Mouse (Mus musculus) brain, embryonic 14.5 days (tissue): ENCODE measurements around the gene Ccng2. TPM values are rescaled to one million over a fixed set of nuclear protein-coding genes. Genes with fewer than 3 reads are reported as not detected.

Source experiments
- DNase-seq: peaks from one replicate; pipeline ENCODE4 v3.0.0-alpha.2; 2011; ENCODE audit warnings: low read depth
- CTCF ChIP-seq: fragments of 200-500 bp; IDR thresholded peaks from 2 replicates; pipeline ENCODE4 v1.5.1; 2012; ENCODE audit warnings: inconsistent platforms, mild to moderate bottlenecking, moderate library complexity, borderline replicate concordance; ENCODE audit not compliant: insufficient read depth, insufficient read length; ENCODE audit errors: extremely low read depth
- POLR2A ChIP-seq: fragments of 200-500 bp; IDR thresholded peaks from 2 replicates; pipeline ENCODE4 v1.6.1; 2012; ENCODE audit warnings: mild to moderate bottlenecking, inconsistent platforms, borderline replicate concordance; ENCODE audit not compliant: poor library complexity, insufficient read depth, insufficient read length, severe bottlenecking; ENCODE audit errors: extremely low read depth
- polyA plus RNA-seq: library from polyadenylated mRNA; depleted of rRNA; stranded (reverse); fragments of >200 nt; gene quantifications from 2 replicates; pipeline ENCODE4 v1.2.3, GENCODE M21; 2012; rRNA removed

Gene Ccng2
- polyA plus RNA-seq, 1 experiment: 83.1 TPM

GRCm38 (mm10) chr5:93305126-93305830 lies 38.2 kb downstream of the Ccng2 start:
- DNase-seq: no peak

GRCm38 (mm10) chr5:93308909-93309308 lies 41.9 kb downstream of the Ccng2 start:
- no peak for DNase-seq
- TF ChIP-seq CTCF (no peak), POLR2A (no peak)

More at GRCm38 (mm10) chr5:93305126-93305830, 38.2 kb downstream of the Ccng2 start:
- TF ChIP-seq CTCF (no peak), POLR2A (no peak)

- DNase-seq: peak; percentile 12
- no peak for TF ChIP-seq POLR2A
These were observed 56.4 kb downstream of the Ccng2 start for GRCm38 (mm10) chr5:93323320-93324001.

Other genes starting within 250 kb of the Ccng2 start
- gene Sowahb, start 222.2 kb upstream of the Ccng2 start, polyA plus RNA-seq: 0.05 and 0.07 TPM in 2 replicates
- 111 and 133 TPM in 2 replicates for gene Sept11, start 173.8 kb upstream of the Ccng2 start, polyA plus RNA-seq
- gene Ccni, start 60.8 kb upstream of the Ccng2 start, polyA plus RNA-seq: 147 and 187 TPM in 2 replicates
- 0.27 and 0.90 TPM in 2 replicates for gene 2010109A12Rik, start 60.7 kb upstream of the Ccng2 start, polyA plus RNA-seq